Mouse (Mus musculus): ENCODE results near the gene Cped1.
"Not testable (repeated sequence)": the region's sequence is repeated elsewhere in the genome, so short reads cannot be mapped to it uniquely, and the experiment has no call there.

Cped1 gene

DNA sequence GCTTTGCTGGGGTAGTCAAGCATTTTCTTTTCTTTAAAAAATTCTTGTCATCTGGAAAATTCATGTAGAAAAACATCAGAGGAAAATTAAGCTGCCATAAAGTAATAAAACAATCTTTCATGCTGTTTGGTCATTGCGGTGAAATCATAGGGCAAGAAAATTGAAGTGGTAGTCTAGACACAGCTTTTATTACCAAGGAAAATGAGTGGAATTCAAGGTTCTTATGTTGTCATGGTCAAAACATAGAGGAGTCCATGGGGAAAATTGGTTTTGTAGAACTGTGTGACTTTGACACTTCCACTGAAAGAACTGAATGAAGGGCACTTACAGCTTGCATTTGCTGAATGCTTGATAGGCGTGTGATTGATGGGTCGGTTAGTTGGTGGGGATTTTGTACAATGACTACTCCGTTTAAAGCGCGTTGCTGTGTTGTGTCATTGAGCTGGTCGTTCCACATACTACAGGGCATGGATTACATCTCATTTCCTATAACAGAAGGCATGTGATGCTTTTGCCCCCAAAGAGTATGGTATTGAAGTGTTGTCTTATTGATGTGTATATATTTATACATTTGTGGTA is 93.1 kb downstream of the Cped1 start:
- DNase-seq (ENCODE audit: low spot score in 2 of 2) = no peak

GRCm38 (mm10) chr6:22086056-22086455 is 100.3 kb downstream of the Cped1 start:
- DNase-seq (ENCODE audit: low spot score in 2 of 2) = no peak

- DNase-seq (ENCODE audit: low spot score in 2 of 2) = no peak
Measured at GRCm38 (mm10) chr6:22088346-22089064, 102.8 kb downstream of the Cped1 start.

DNA sequence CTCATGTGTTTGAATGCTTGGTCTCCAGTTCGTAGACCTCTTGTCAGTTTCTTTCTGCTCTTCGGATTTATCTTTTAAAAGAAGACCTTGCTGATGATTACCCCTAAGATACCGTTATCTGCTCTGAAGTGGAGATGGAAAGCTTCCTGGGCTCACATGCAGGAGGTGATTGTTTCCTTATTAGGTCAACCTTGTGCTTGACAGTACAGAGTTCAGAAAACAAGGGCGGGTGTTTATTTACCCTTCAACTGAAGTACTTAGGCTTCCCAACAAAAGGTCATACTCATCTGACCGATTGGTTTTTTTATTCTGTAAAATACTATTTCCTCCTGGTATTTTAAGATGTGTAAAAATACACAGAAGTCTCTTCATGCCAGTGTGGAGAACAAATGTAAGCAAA is 106.1 kb downstream of the Cped1 start:
- no peak for DNase-seq (ENCODE audit: low spot score in 2 of 2)

GRCm38 (mm10) chr6:22093792-22094191 is 108.1 kb downstream of the Cped1 start:
- no peak for DNase-seq (ENCODE audit: low spot score in 2 of 2)

GRCm38 (mm10) chr6:22097709-22098108 is 112.0 kb downstream of the Cped1 start:
- DNase-seq (ENCODE audit: low spot score in 2 of 2) = no peak

DNA sequence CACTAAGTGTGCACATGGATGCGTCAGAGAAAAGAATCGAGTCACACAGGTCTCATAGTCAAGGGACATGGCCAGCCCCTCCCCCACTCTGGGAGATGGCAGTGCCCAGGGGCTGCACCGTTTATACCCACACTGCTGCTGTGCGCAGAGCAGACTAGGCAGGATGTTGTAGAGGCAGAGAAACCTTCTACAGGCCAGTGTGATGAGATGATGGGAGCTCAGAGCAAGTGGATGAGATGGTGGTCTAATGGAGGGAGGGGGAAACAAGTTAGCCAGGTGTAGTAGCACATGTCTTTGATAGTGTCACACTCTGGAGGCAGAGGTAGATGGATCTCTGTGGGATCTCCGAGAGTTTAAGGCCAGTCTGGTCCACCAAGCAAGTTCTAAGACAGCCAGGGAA is 114.1 kb downstream of the Cped1 start:
- DNase-seq (ENCODE audit: low spot score in 2 of 2) = no peak

DNA sequence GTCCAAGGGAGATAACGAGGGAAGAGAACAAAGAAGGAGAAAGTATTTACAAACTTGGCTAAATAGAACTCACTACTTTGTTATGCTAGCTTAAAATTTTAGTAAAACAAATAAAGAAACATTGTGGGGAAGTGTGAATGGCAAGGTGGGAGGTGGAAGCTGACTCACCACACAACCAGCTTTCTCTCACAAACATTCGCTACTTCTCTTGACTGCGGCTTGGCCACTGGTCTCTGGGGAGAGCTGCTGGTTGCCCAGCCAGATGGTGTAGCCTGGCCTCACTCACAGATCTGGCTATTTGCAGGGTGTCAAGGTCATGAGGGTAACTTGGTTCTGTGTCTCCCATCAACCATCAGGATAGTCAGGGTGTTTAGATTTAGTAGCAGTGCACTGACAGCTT is 116.2 kb downstream of the Cped1 start:
- DNase-seq (ENCODE audit: low spot score in 2 of 2) = no peak

DNA sequence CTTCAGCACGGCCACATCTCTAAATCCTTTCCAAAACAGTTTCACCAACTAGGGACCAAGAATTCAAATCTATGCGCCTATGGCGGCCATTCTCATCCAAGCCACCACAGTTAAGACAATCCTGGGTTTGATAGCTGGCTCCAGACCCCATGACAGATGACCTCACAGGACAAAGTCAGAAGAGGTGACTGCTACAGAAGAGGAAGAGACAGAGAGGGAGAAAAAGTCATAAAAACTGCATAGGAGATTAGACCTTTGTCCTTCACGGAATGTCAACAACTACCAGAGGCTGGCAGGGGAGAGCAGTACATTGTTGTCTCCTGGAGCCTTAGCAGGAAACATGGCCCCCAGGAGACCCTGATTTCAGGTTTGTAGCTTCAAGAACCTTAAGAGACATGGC is 117.0 kb downstream of the Cped1 start:
- DNase-seq (ENCODE audit: low spot score in 2 of 2) = no peak

GRCm38 (mm10) chr6:22103713-22104112 is 118.0 kb downstream of the Cped1 start:
- no peak for DNase-seq (ENCODE audit: low spot score in 2 of 2)

DNA sequence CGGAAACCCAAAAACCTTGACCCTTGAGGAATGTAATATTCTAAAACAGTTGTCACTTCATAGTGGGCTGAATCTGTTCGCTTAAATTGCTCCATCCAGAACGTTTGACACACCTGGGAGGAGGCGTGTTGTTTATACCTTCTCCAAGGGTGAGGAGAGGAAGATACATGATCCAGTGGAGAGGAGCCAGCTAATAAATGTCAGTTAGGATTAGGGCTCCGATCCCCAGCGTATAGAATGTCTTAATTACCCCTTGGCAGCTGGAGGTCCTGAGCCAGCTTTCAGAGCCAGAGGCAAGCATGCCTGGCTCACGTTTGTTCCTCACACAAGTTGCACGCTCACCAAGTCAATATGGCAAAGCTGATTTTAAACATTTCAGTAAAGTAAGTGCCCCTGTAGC is 118.5 kb downstream of the Cped1 start:
- DNase-seq (ENCODE audit: low spot score in 2 of 2) = no peak

GRCm38 (mm10) chr6:22114079-22114478 is 128.4 kb downstream of the Cped1 start:
- no peak for DNase-seq (ENCODE audit: low spot score in 2 of 2)

DNA sequence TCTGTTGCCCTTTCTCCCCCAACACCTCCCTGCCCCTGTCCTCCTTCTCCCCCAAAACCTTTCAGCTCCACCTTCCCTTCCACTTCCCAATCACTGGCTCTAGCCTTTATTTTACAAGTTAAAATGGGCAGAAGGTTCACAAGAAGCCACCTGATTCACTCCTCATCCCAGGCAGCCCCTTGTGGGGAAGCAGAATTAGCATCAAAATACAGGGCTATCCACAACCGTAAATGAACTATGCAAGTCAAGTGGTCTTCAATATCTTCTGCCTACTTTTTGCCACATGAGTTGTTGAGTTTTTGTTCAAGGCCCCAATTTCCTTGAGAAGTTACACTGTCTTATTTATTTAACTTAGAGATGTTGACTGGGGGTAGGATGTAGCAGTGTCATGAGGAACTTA is 131.0 kb downstream of the Cped1 start:
- no peak for DNase-seq (ENCODE audit: low spot score in 2 of 2)

DNA sequence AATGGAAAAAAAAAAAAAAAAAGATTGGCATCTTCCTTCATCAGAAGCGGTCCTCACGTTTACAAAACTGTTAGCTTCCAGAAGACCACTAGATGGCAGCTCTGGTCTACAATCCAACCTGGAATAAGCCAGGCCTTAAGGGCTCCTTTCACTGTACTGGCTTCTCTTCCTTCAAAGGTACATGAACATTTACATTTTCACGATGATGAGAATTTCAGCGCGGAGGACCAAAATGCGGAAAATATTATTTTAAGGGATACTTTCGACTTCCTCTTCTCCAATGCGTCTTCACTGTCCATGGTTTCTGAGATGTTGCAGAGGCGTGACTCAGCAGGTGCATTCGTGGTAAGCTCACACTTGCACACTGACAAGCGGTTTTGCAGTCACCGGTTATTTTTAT is 136.4 kb downstream of the Cped1 start:
- DNase-seq (ENCODE audit: low spot score in 2 of 2) = no peak

- no peak for DNase-seq (ENCODE audit: low spot score in 2 of 2)
Measured at GRCm38 (mm10) chr6:22122693-22123092, 137.0 kb downstream of the Cped1 start.

- DNase-seq (ENCODE audit: low spot score in 2 of 2) = no peak
Measured at GRCm38 (mm10) chr6:22123332-22123731, 137.6 kb downstream of the Cped1 start.

GRCm38 (mm10) chr6:22124575-22125330 is 139.0 kb downstream of the Cped1 start:
- DNase-seq (ENCODE audit: low spot score in 2 of 2) = not testable (repeated sequence)

DNA sequence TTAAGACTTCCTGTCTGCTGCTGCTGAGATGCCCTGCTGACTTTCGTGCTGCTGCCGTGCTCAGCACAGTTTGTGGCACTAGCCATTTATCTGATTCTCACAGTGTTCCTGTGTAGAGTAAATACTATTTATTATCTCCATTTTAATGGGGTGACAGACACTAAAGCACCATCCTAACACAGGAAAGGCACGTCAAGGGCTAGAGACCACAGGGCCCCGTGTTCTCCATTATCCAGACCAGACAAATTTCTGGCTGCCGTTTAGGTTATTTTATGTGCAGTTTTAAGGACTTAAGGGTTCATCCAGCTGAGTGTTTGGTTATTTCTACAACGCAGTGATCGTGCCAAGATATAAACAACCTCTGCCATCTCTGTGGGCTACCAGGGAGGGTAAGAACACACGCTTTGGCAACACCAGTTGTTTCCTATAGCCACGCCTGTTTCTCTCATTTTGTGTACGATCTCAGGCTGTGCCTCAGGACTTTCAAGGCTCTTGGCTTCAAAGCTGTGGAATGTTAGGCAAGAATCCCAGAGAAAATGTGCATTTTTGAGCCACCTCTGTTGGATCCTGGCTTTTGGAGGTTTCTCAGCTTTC is 149.4 kb downstream of the Cped1 start:
- no peak for DNase-seq (ENCODE audit: low spot score in 2 of 2)

- no peak for DNase-seq (ENCODE audit: low spot score in 2 of 2)
Measured at GRCm38 (mm10) chr6:22136805-22137204, 151.1 kb downstream of the Cped1 start.

DNA sequence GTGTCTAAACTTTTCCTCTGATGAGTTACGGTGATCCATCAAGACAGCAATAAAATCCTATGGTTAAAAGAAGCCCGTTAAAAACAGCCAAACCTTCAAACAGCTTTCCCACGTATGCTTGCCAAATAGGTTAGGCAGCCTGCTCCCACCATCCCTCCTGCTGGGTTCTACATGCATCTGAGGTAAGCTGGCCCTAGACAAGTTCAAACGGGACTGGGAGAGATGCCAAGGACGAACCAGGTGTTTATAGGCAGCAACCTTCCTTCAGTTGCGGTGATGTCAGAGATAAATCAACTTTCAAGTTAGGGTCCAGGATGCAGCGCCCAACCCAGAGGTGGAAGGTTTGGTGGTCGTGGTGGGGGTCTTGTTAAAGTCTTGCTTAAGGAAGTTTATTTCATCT is 155.1 kb downstream of the Cped1 start:
- no peak for DNase-seq (ENCODE audit: low spot score in 2 of 2)

GRCm38 (mm10) chr6:22147236-22147635 is 161.5 kb downstream of the Cped1 start:
- no peak for DNase-seq (ENCODE audit: low spot score in 2 of 2)

DNA sequence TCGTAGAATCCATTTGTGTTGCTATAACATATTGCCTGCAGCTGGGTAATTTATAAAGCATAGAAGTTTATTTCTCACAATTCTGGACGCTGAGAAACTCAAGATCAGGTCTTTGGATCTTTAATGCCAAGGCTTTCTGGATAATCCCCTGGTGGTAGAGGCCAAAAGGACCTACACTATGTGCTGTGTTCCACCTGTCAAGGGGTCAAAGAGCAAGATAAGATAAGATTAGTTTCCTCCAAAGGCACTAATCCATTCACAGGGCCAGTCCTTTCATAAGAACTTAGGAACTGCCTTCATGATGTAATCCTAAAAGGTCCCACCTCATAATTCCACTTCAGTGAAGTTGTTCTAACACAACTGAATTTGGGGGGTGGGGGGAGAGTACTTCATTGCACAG is 162.8 kb downstream of the Cped1 start:
- DNase-seq (ENCODE audit: low spot score in 2 of 2) = no peak

DNA sequence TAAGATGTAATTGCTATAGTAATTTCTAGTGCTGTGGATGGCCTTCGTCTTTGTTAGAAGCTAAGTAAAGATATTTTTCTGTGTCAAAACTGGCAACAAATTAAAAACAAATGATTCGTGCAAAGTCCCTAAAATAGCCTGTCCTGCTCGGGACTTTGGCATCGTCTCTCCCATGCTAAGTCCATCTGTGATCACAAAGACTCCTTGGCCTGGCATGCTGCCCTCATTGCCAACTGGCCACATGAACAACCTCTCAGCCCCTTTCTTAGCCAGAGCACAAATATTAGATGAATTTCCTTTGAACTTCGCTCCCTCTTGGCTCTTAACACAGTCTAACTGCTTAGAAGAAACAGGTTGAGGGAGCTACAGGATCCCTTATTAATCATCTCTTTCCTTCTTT is 171.7 kb downstream of the Cped1 start:
- DNase-seq (ENCODE audit: low spot score in 2 of 2) = no peak
